Mouse (Mus musculus) spleen, postnatal 0 days (tissue): ENCODE results near the gene Flii. TPM values are rescaled to one million over a fixed set of nuclear protein-coding genes. Genes with fewer than 3 reads are reported as not detected.

Experiments used
- polyA plus RNA-seq: library from polyadenylated mRNA; unstranded; fragments of >200 nt; fragmentation: Nextera tagmentation; extraction: Ambion mirVana; gene quantifications from 2 replicates; pipeline ENCODE4 v1.2.1, GENCODE M21; 2015

Gene Flii
- polyA plus RNA-seq, result 39.8 and 50.0 TPM in 2 replicates

DNA sequence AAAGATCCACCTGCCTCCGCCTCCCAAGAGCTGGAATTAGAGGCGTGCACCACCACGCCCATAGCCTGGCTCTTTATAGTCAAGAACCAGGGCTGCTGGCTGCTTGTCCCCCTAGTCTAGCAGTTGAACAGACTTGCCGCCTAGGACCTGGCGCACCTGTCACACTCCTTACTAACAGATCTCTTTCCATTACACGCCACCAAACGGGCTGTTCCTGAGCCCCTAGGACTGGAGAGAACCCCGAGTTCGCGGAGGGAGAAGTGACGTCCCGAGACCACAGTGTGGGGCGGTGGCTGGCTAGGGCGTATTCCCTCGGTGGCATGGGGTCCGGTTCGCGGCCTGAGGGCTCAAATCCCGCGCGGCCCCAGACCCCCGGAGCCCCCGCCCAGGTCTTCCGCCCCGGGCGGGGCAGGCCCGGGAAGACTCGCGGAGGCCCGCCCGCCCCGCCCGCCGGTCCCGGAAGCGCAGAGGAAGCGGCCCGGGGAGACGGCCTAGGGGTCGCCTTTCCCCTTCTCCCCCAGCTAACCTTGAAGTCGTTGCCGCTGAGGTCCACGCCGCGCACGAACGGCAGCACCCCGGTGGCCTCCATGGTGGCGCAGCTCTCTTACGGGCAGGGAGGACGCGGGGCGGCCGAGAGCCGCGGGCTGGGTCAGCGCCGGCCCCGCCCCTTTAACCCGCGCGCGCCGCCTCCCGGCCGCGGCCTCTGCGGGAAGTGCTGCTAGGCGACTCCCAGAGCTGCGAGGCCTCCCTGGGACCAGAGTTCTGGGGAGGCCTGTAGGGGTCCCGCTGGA lies at the start of gene Flii:
TSS of gene Flii (minus strand) at position 663 of the 791 bp plus-strand sequence.

DNA sequence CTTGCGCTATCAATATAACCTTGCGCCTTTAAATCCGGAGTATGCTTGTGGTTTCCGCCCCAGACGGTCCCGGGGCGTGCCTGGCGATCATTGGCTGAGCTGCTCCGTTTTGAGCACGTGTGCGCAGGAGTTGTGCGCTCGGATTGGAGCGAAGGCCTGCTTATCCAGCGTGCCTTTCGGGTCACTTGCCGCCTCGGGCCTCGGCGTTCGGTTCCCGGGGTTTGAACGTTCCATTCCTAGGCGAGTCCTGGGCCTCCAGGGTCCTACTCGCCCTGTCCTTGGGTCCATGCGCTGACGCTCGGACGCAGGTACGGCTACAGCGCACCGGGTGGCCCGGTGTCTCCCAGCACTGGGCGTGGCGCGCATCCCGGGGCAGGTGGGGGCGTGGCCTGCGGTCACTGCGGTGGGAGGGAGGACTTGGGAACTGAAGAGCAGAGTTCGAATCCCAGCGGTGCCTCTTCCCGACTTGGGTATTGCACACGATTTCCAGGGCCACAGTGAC lies 1.2 kb upstream of the Flii start, which contains the start of gene Mief2:
TSS of gene Mief2 (plus strand) at position 139 of the 502 bp plus-strand sequence.

DNA sequence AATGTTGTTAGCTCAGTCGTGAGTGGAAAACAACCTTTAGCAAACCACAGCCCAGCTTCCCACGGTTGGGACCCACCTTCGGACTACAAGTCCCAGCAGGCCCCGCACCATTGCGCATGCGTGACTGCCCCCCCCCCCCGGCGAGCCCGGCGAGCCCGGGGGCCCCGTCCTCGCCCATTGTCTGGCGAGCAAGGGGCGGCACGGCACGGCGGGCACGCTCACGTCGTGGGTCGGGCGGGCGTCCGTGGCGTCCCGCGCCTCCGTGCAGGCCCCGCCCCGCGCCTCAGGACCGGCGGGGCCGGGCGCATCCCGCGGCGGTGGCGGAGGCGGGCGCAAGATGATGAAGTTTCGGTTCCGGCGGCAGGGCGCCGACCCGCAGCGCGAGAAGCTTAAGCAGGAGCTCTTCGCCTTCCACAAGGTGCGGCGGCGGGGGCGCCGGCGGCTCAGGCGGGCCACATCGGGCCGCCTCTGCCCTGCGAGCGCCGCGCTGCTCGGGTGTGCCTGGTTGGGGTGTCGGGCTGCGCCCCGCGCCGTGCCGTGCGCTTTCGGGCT lies 27.5 kb downstream of the Flii start, which contains the start of gene Llgl1:
TSS of gene Llgl1 (plus strand) at position 200 of the 552 bp plus-strand sequence.

Other genes starting within 250 kb of the Flii start
- gene Alkbh5, start 190.9 kb downstream of the Flii start, polyA plus RNA-seq, result 25.1 and 26.9 TPM in 2 replicates
- gene Llgl1, start 27.5 kb downstream of the Flii start, polyA plus RNA-seq, result 14.9 and 16.8 TPM in 2 replicates
- 4.2 and 6.3 TPM in 2 replicates for gene Mief2, start 1.1 kb upstream of the Flii start, polyA plus RNA-seq
- gene Top3a, start 50.1 kb upstream of the Flii start, polyA plus RNA-seq, result 6.8 TPM in 2 replicates
- 2.1 and 2.3 TPM in 2 replicates for gene Smcr8, start 50.3 kb upstream of the Flii start, polyA plus RNA-seq
- gene Shmt1, start 84.5 kb upstream of the Flii start, polyA plus RNA-seq, result 13.4 and 19.6 TPM in 2 replicates
- gene Dhrs7b, start 103.4 kb upstream of the Flii start, polyA plus RNA-seq, result 17.4 and 18.5 TPM in 2 replicates
- 30.7 and 31.1 TPM in 2 replicates for gene Tmem11, start 152.0 kb upstream of the Flii start, polyA plus RNA-seq
- 10.1 and 10.9 TPM in 2 replicates for gene Natd1, start 187.5 kb upstream of the Flii start, polyA plus RNA-seq
- gene Map2k3, start 204.8 kb upstream of the Flii start, polyA plus RNA-seq, result 97.8 and 101 TPM in 2 replicates